Mouse (Mus musculus): ENCODE results near the gene P2ry10.
"Not testable (repeated sequence)": the region's sequence is repeated elsewhere in the genome, so short reads cannot be mapped to it uniquely, and the experiment has no call there.

DNA sequence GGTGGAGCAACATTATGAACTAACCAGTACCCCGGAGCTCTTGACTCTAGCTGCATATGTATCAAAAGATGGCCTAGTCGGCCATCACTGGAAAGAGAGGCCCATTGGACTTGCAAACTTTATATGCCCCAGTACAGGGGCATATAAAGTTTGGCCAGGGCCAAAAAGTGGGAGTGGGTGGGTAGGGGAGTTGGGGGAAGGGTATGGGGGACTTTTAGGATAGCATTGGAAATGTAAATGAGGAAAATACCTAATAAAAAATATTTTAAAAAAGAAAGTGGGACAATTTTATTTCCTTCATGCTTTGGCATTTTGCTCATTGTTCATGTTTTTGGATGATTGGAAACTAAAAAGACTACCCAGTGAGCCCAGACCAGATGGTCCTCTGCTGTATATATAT is 4.9 kb upstream of the P2ry10 start:
- not testable (repeated sequence) for TF ChIP-seq POLR2A (IDR thresholded peaks at IDR 0.05; ENCODE audit: low read depth, low read length); CTCF (IDR thresholded peaks at IDR 0.05; ENCODE audit: extremely low read depth, insufficient read length, insufficient replicate concordance, low read depth, low read length)

Data from small intestine, adult 2 months (tissue).